Mouse (Mus musculus) 3T3-L1 (cell line): Measurements from ENCODE around the gene Gbe1.

Source experiments
- DNase-seq: peaks from one replicate; pipeline ENCODE4 v3.0.0-alpha.2; 2015; ENCODE audit warnings: low read depth, low spot score

The Gbe1 gene

GRCm38 (mm10) chr16:70313886-70314577 lies at the start of gene Gbe1:
Gene Gbe1 (plus strand): TSS chr16:70313949.
- DNase-seq, result peak; percentile 87

GRCm38 (mm10) chr16:70310691-70311090 lies 3.1 kb upstream of the Gbe1 start:
- DNase-seq, result peak; percentile 79

- no peak for DNase-seq
These were observed 258 bp upstream of the Gbe1 start for GRCm38 (mm10) chr16:70313496-70313885.

- no peak for DNase-seq
These were observed 805 bp downstream of the Gbe1 start for GRCm38 (mm10) chr16:70314578-70314930.

- peak; percentile 29 for DNase-seq
These were observed 1.5 kb downstream of the Gbe1 start for GRCm38 (mm10) chr16:70315261-70315660.

GRCm38 (mm10) chr16:70315862-70316390 lies 2.2 kb downstream of the Gbe1 start:
- DNase-seq, result no peak

- no peak for DNase-seq
These were observed 5.6 kb downstream of the Gbe1 start for GRCm38 (mm10) chr16:70319388-70319787.

- DNase-seq, result no peak
These were observed 7.0 kb downstream of the Gbe1 start for GRCm38 (mm10) chr16:70320612-70321280.

- DNase-seq, result peak; percentile 23
These were observed 12.7 kb downstream of the Gbe1 start for GRCm38 (mm10) chr16:70326339-70326948.

- no peak for DNase-seq
These were observed 14.8 kb downstream of the Gbe1 start for GRCm38 (mm10) chr16:70328566-70328965.

GRCm38 (mm10) chr16:70329036-70329435 lies 15.3 kb downstream of the Gbe1 start:
- DNase-seq, result no peak

GRCm38 (mm10) chr16:70329471-70329870 lies 15.7 kb downstream of the Gbe1 start:
- DNase-seq, result peak; percentile 89

GRCm38 (mm10) chr16:70330007-70330406 lies 16.3 kb downstream of the Gbe1 start:
- DNase-seq, result peak; percentile 64

- peak; percentile 95 for DNase-seq
These were observed 17.0 kb downstream of the Gbe1 start for GRCm38 (mm10) chr16:70330626-70331275.

GRCm38 (mm10) chr16:70334812-70335211 lies 21.1 kb downstream of the Gbe1 start:
- no peak for DNase-seq

- no peak for DNase-seq
These were observed 21.7 kb downstream of the Gbe1 start for GRCm38 (mm10) chr16:70335472-70335871.

- DNase-seq, result peak; percentile 83
These were observed 23.9 kb downstream of the Gbe1 start for GRCm38 (mm10) chr16:70337661-70338060.

GRCm38 (mm10) chr16:70344496-70344895 lies 30.7 kb downstream of the Gbe1 start:
- DNase-seq, result no peak

- DNase-seq, result no peak
These were observed 31.9 kb downstream of the Gbe1 start for GRCm38 (mm10) chr16:70345607-70346006.

GRCm38 (mm10) chr16:70350011-70350410 lies 36.3 kb downstream of the Gbe1 start:
- no peak for DNase-seq

- peak; percentile 63 for DNase-seq
These were observed 38.0 kb downstream of the Gbe1 start for GRCm38 (mm10) chr16:70351641-70352280.

GRCm38 (mm10) chr16:70352571-70352970 lies 38.8 kb downstream of the Gbe1 start:
- DNase-seq, result no peak
